Mouse (Mus musculus) lung, embryonic 14.5 days (tissue): ENCODE data around the gene Sly. TPM values are rescaled to one million over a fixed set of nuclear protein-coding genes. Genes with fewer than 3 reads are reported as not detected.
"Not testable (repeated sequence)": the region's sequence is repeated elsewhere in the genome, so short reads cannot be mapped to it uniquely, and the experiment has no call there.

ENCODE experiments used
- ATAC-seq: fragments of 200-750 bp; cut with Nextera tagmentation; 2 replicates; pipeline ENCODE4 v1.8.0; 2017; ENCODE audit warnings: mild to moderate bottlenecking, moderate TSS enrichment, moderate library complexity; ENCODE audit not compliant: insufficient read depth
- DNase-seq: peaks from one replicate; pipeline ENCODE4 v3.0.0-alpha.2; 2015
- H3K27ac ChIP-seq: fragments of 300-500 bp; sonication (generic); 2 replicates; pipeline ENCODE4 v1.5.1; 2014; ENCODE audit warnings: low read depth, mild to moderate bottlenecking, moderate library complexity
- H3K27me3 ChIP-seq: fragments of 300-500 bp; sonication (generic); 2 replicates; pipeline ENCODE4 v1.6.1; 2014; ENCODE audit warnings: low read length, control low read depth; ENCODE audit not compliant: insufficient read depth
- H3K36me3 ChIP-seq: fragments of 300-500 bp; sonication (generic); 2 replicates; pipeline ENCODE4 v1.6.1; 2014; ENCODE audit warnings: control low read depth; ENCODE audit not compliant: insufficient read depth
- H3K4me1 ChIP-seq: fragments of 300-500 bp; sonication (generic); 2 replicates; pipeline ENCODE4 v1.6.1; 2014; ENCODE audit warnings: antibody characterized with exemption, control low read depth; ENCODE audit not compliant: insufficient read depth
- H3K4me2 ChIP-seq: fragments of 300-500 bp; sonication (generic); 2 replicates; pipeline ENCODE4 v1.6.1; 2014; ENCODE audit warnings: mild to moderate bottlenecking
- H3K4me3 ChIP-seq: fragments of 300-500 bp; sonication (generic); 2 replicates; pipeline ENCODE4 v1.5.1; 2014; ENCODE audit warnings: low read depth, low read length
- H3K9ac ChIP-seq: fragments of 300-500 bp; sonication (generic); 2 replicates; pipeline ENCODE4 v1.6.1; 2014
- H3K9me3 ChIP-seq: fragments of 300-500 bp; sonication (generic); 2 replicates; pipeline ENCODE4 v1.6.1; 2016; ENCODE audit warnings: low read depth, low read length, control low read depth
- WGBS: fragments of 180-500 bp; shearing (Covaris S2); extraction: QIAGEN DNeasy Blood & Tissue Kit; methylation state at CpG from one replicate; pipeline ENCODE4 v1.1.7; 2014; 5-methylcytosine and 5-hydroxymethylcytosine counted together
- polyA plus RNA-seq: library from polyadenylated mRNA; unstranded; fragments of >200 nt; fragmentation: Nextera tagmentation; extraction: Ambion mirVana; gene quantifications from 2 replicates; pipeline ENCODE4 v1.2.1, GENCODE M21; 2014

The Sly gene
- polyA plus RNA-seq = not detected in 2 replicates

GRCm38 (mm10) chrY:57186888-57187287 is at the start of gene Sly:
Gene Sly, plus strand, starts transcription at chrY:57187188.
- not testable (repeated sequence) for H3K9ac ChIP-seq, DNase-seq, H3K27me3 ChIP-seq, H3K4me1 ChIP-seq, H3K27ac ChIP-seq, ATAC-seq, H3K9me3 ChIP-seq, H3K4me3 ChIP-seq, H3K4me2 ChIP-seq, H3K36me3 ChIP-seq
- WGBS = no CpG with 5 or more reads among the region's 5 CpGs
